Mouse (Mus musculus) heart, postnatal 4 days (tissue): ENCODE data around the gene Vac14. TPM values are rescaled to one million over a fixed set of nuclear protein-coding genes. Genes with fewer than 3 reads are reported as not detected.
"Not testable (repeated sequence)": the region's sequence is repeated elsewhere in the genome, so short reads cannot be mapped to it uniquely, and the experiment has no call there.

Experiments used
- DNase-seq: peaks from one replicate; pipeline ENCODE4 v3.0.0; 2021
- total RNA-seq, 2 experiments: library from RNA; stranded (reverse); gene quantifications; 2 replicates each; pipeline ENCODE4 v1.2.3; 2021

Gene Vac14
- total RNA-seq, 2 experiments from 2014 or later, result 26.7 to 28.1 TPM

GRCm38 (mm10) chr8:110649286-110649685 lies 30.9 kb downstream of the Vac14 start:
- no peak for DNase-seq

- peak; percentile 55 for DNase-seq
Measured at GRCm38 (mm10) chr8:110650838-110651237, 32.5 kb downstream of the Vac14 start.

- DNase-seq, result no peak
Measured at GRCm38 (mm10) chr8:110651847-110652246, 33.5 kb downstream of the Vac14 start.

- no peak for DNase-seq
Measured at GRCm38 (mm10) chr8:110654075-110655060, 36.0 kb downstream of the Vac14 start.

- no peak for DNase-seq
Measured at GRCm38 (mm10) chr8:110655827-110656226, 37.4 kb downstream of the Vac14 start.

GRCm38 (mm10) chr8:110657661-110658060 lies 39.3 kb downstream of the Vac14 start:
- no peak for DNase-seq

GRCm38 (mm10) chr8:110660121-110660520 lies 41.7 kb downstream of the Vac14 start:
- DNase-seq, result no peak

GRCm38 (mm10) chr8:110662545-110662944 lies 44.2 kb downstream of the Vac14 start:
- no peak for DNase-seq

- no peak for DNase-seq
Measured at GRCm38 (mm10) chr8:110663015-110663742, 44.8 kb downstream of the Vac14 start.

GRCm38 (mm10) chr8:110664202-110664896 lies 46.0 kb downstream of the Vac14 start:
- no peak for DNase-seq

GRCm38 (mm10) chr8:110665000-110665399 lies 46.6 kb downstream of the Vac14 start:
- DNase-seq, result no peak

- DNase-seq, result not testable (repeated sequence)
Measured at GRCm38 (mm10) chr8:110667590-110668177, 49.3 kb downstream of the Vac14 start.

- no peak for DNase-seq
Measured at GRCm38 (mm10) chr8:110669932-110670628, 51.7 kb downstream of the Vac14 start.

GRCm38 (mm10) chr8:110671309-110671708 lies 52.9 kb downstream of the Vac14 start:
- DNase-seq, result peak; percentile 62

GRCm38 (mm10) chr8:110672133-110672532 lies 53.7 kb downstream of the Vac14 start:
- DNase-seq, result peak; percentile 34

- no peak for DNase-seq
Measured at GRCm38 (mm10) chr8:110673168-110673567, 54.8 kb downstream of the Vac14 start.

GRCm38 (mm10) chr8:110674589-110674988 lies 56.2 kb downstream of the Vac14 start:
- DNase-seq, result no peak

GRCm38 (mm10) chr8:110676702-110677101 lies 58.3 kb downstream of the Vac14 start:
- peak; percentile 55 for DNase-seq

- DNase-seq, result no peak
Measured at GRCm38 (mm10) chr8:110677174-110677660, 58.8 kb downstream of the Vac14 start.

- DNase-seq, result no peak
Measured at GRCm38 (mm10) chr8:110678989-110679388, 60.6 kb downstream of the Vac14 start.

GRCm38 (mm10) chr8:110687726-110688125 lies 69.3 kb downstream of the Vac14 start:
- peak; percentile 83 for DNase-seq
